In genomic region chr12:101759440-101760045, GRCm38 (mm10) we compare ENCODE assay signal across 27 mouse cellular contexts. TPM values are rescaled to one million over a fixed set of nuclear protein-coding genes. Genes with fewer than 3 reads are reported as not detected.
A peak's percentile ranks its signal among the peaks of the same experiment; 100 is the strongest.
DNase-seq lines count a peak whose midpoint lies in the region; ATAC-seq and TF ChIP-seq lines count a peak whose summit lies in the region.
"Had no signal": no experiment of that assay in that cellular context is flagged by ENCODE, and none has a peak within 500 bp of the region (broad histone marks: within the 10 kb centered on the region; RNA-seq: fewer than 3 reads in every experiment).

No protein-coding gene starts in this region.

- no peak overlapping the region for H3K9ac ChIP-seq in kidney, embryonic 15.5 days
- no peak overlapping the region for H3K9ac ChIP-seq in CH12.LX (ENCODE audit: insufficient read depth, low read depth)
- H3K9ac ChIP-seq: heart, embryonic 12.5 days; hindbrain, embryonic 15.5 days; limb, embryonic 13.5 days; liver, embryonic 13.5 days had no signal

- no peak overlapping the region for H3K4me3 ChIP-seq in kidney, embryonic 15.5 days (replicated peaks)
- no peak overlapping the region for H3K4me3 ChIP-seq in CH12.LX (replicated peaks in 1 of 3; ENCODE audit: low read depth in 2 of 3, low read length in 2 of 3, poor library complexity in 1 of 3)
- H3K4me3 ChIP-seq: forebrain, embryonic 10.5 days; gastrocnemius, adult 2 months; heart, embryonic 12.5 days; hindbrain, embryonic 15.5 days; limb, embryonic 13.5 days; liver, embryonic 13.5 days had no signal

- TF ChIP-seq CTCF in CH12.LX (conservative IDR thresholded peaks at IDR 0.05 in 1 of 2, IDR thresholded peaks at IDR 0.05 in 1 of 2; ENCODE audit: low read depth in 2 of 2, low read length in 2 of 2), result no peak

- H3K79me2 ChIP-seq in CH12.LX (replicated peaks; ENCODE audit: control insufficient read depth, extremely low read depth, insufficient read depth, poor library complexity, severe bottlenecking), result no peaks in the 10 kb centered on the region

- dilution Hi-C loops in CH12.LX (cut with MboI; ENCODE audit: extremely low pct_ligation_motif_present, extremely low pct_unique_long_range_greater_than_20kb, low sequenced_read_pairs), result no loop called here

- WGBS in kidney, embryonic 15.5 days, result 51% methylated on average over 6 of the region's 6 CpGs

- H3K4me2 ChIP-seq in kidney, embryonic 15.5 days, result no peak overlapping the region
- no peak overlapping the region for H3K4me2 ChIP-seq in CH12.LX (ENCODE audit: insufficient read depth, low read depth, poor library complexity, severe bottlenecking)
- H3K4me2 ChIP-seq: heart, embryonic 12.5 days; hindbrain, embryonic 15.5 days; limb, embryonic 13.5 days; liver, embryonic 13.5 days; midbrain, embryonic 11.5 days had no signal

- in situ Hi-C loops in CH12.LX (cut with MboI; ENCODE audit: low pct_ligation_motif_present, low pct_unique_long_range_greater_than_20kb, low sequenced_read_pairs), result no loop called here

- TF ChIP-seq RAD21 in CH12.LX (IDR thresholded peaks at IDR 0.05; ENCODE audit: low read depth, low read length), result no peak

- no peak for DNase-seq in kidney, adult 8-10 months
- DNase-seq in CH12.LX (ENCODE audit: extremely low read depth), result no peak
- DNase-seq in lung, adult 18-20 months, result peak; percentile 72 to 78
- DNase-seq in lung, postnatal 25 days (ENCODE audit: low spot score), result peak; percentile 67
- no peak for DNase-seq in ovary, adult 18-20 months (ENCODE audit: low spot score)
- no peak for DNase-seq in retina, postnatal 1 day
- no peak for DNase-seq in layer of hippocampus, postnatal 36 days
- DNase-seq: adrenal gland, postnatal 36 days; cerebellum, adult 18-20 months; cerebellum, postnatal 36 days; gastrocnemius, adult 2 months; kidney, adult 18-20 months; liver, embryonic 13.5 days; right cerebral cortex, adult 18-20 months; spleen, adult 18-20 months; thymus, adult 2 months had no signal

- H3K9me3 ChIP-seq in kidney, embryonic 15.5 days (replicated peaks), result no peaks in the 10 kb centered on the region
- no peaks in the 10 kb centered on the region for H3K9me3 ChIP-seq in CH12.LX (replicated peaks; ENCODE audit: low read length)
- H3K9me3 ChIP-seq: forebrain, embryonic 10.5 days; G1E; heart, embryonic 12.5 days; hindbrain, embryonic 15.5 days; limb, embryonic 13.5 days; liver, embryonic 13.5 days had no signal

- no peaks in the 10 kb centered on the region for H3K4me1 ChIP-seq in kidney, embryonic 15.5 days
- peaks cover 0 to 6% of the 10 kb centered on the region in 2 experiments; a peak in 2 of 4 replicates for H3K4me1 ChIP-seq in CH12.LX (ENCODE audit: control insufficient read depth in 1 of 2, insufficient read depth in 2 of 2)
- H3K4me1 ChIP-seq: heart, embryonic 12.5 days; hindbrain, embryonic 15.5 days; liver, embryonic 13.5 days had no signal

- no peaks in the 10 kb centered on the region for H3K27me3 ChIP-seq in kidney, embryonic 15.5 days
- H3K27me3 ChIP-seq in CH12.LX (replicated peaks), result no peaks in the 10 kb centered on the region
- H3K27me3 ChIP-seq: heart, embryonic 12.5 days; hindbrain, embryonic 15.5 days; limb, embryonic 13.5 days; liver, embryonic 13.5 days had no signal

- no peak for TF ChIP-seq EP300 in CH12.LX (IDR thresholded peaks at IDR 0.05; ENCODE audit: low read length)

- no peak overlapping the region for H3K27ac ChIP-seq in kidney, embryonic 15.5 days
- H3K27ac ChIP-seq in CH12.LX (ENCODE audit: insufficient read depth, low read depth), result no peak overlapping the region
- H3K27ac ChIP-seq: forebrain, embryonic 10.5 days; gastrocnemius, adult 2 months; hindbrain, embryonic 15.5 days; limb, embryonic 13.5 days; liver, embryonic 13.5 days had no signal

- H3K36me3 ChIP-seq in kidney, embryonic 15.5 days, result no peaks in the 10 kb centered on the region
- no peaks in the 10 kb centered on the region for H3K36me3 ChIP-seq in CH12.LX (replicated peaks in 1 of 2; ENCODE audit: control insufficient read depth in 1 of 2, insufficient read depth in 1 of 2, low read length in 1 of 2)
- H3K36me3 ChIP-seq: forebrain, embryonic 10.5 days; G1E; heart, embryonic 12.5 days; hindbrain, embryonic 15.5 days; liver, embryonic 13.5 days had no signal

- no peak for TF ChIP-seq POLR2A in CH12.LX (IDR thresholded peaks at IDR 0.05; ENCODE audit: low read depth, low read length)

- ATAC-seq in kidney, embryonic 15.5 days (replicated peaks; ENCODE audit: low FRiP score), result peak; percentile 18; the same call in 1 of the 2 replicates
- ATAC-seq: activated CD4-positive, CD25-positive, alpha-beta regulatory T cell, adult 4 months; CD4-positive, CD25-positive, alpha-beta regulatory T cell, adult 4 months had no signal

TF ChIP-seq in CH12.LX, 34 proteins besides CTCF, POLR2A, EP300 and RAD21:
- TF ChIP-seq CHD2 (IDR thresholded peaks at IDR 0.05; ENCODE audit: low read length), result no peak
- peak; percentile 15; the same call in 1 of the 2 replicates for TF ChIP-seq USF1 (IDR thresholded peaks at IDR 0.05; ENCODE audit: low read depth, low read length)

RNA-seq across cellular contexts. Expression of gene Tc2n, which starts 41.2 kb away (rescaled TPM):
- 0.60 and 0.78 TPM in 2 replicates for polyA plus RNA-seq in kidney, embryonic 15.5 days (2015; fragmentation: Nextera tagmentation; extraction: Ambion mirVana)
- total RNA-seq in CH12.LX (2012; rRNA removed), result under 0.01 and 0.08 TPM in 2 replicates
- not detected in 2 replicates for total RNA-seq in CH12.LX (2014; rRNA removed)
- 0.10 TPM in 1 of 2 replicates, not detected in the other for polyA plus RNA-seq in CH12.LX (2012; ENCODE audit: insufficient read length, low read depth)
- total RNA-seq in layer of hippocampus, postnatal 36 days (2021), result under 1 TPM; 0.10 to 0.17 TPM
- total RNA-seq: monocyte, adult 5-6 weeks had no signal
- polyA plus RNA-seq: G1E; neural tube, embryonic 11.5 days had no signal

RNA-seq across cellular contexts. Expression of gene Fbln5, which starts 59.3 kb away (rescaled TPM):
- 111 and 112 TPM in 2 replicates for polyA plus RNA-seq in kidney, embryonic 15.5 days (2015; fragmentation: Nextera tagmentation; extraction: Ambion mirVana)
- total RNA-seq in CH12.LX (2012; rRNA removed), result 0.46 and 3.2 TPM in 2 replicates
- total RNA-seq in CH12.LX (2014; rRNA removed), result 0.11 and 0.12 TPM in 2 replicates
- polyA plus RNA-seq in CH12.LX (2012; ENCODE audit: insufficient read length, low read depth), result 0.04 and 0.11 TPM in 2 replicates
- 1 to 10 TPM; 3.4 to 4.9 TPM for total RNA-seq in layer of hippocampus, postnatal 36 days (2021)
- total RNA-seq: monocyte, adult 5-6 weeks had no signal
- polyA plus RNA-seq: activated CD4-positive, CD25-positive, alpha-beta regulatory T cell, adult 4 months; CD4-positive, CD25-positive, alpha-beta regulatory T cell, adult 4 months; G1E had no signal

Comparison
In these comparisons a context has a peak if more than half of its experiments do, and no peak if none do; other contexts are left out.
1. DNase-seq: peak in lung, adult 18-20 months (2 of 2) and lung, postnatal 25 days (single experiment); none in kidney, adult 8-10 months (0 of 2), CH12.LX (single experiment), ovary, adult 18-20 months (single experiment), retina, postnatal 1 day (single experiment) and layer of hippocampus, postnatal 36 days (0 of 2).